Mouse (Mus musculus) testis, postnatal 14 days (tissue): Measurements from ENCODE around the gene Tmem237.

Experiments
- DNase-seq: peaks from one replicate; pipeline ENCODE4 v3.0.0; 2021; ENCODE audit warnings: low spot score

Tmem237 gene

GRCm38 (mm10) chr1:59119720-59120457, at the start of gene Tmem237:
TSS of gene Tmem237 (minus strand) at chr1:59120408.
- DNase-seq = peak; percentile 95

DNA sequence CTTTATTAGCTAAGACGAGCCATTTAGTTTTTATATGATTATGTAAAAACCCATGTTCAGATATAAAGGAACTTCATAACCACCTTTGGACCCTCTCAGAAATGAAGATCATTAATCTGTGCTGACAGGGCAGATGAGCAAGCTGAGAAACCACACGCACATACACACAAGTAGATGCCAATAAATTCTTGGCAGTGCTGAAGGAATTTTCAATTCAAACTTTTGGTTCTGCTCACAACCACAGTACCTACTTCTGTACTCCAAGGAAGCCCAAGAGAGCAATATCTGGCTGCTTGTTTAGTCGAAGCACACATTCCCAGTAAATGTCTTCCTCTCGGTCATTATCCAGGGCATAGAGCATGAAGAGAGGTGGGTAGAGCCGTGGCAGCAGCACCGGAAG, 49.4 kb upstream of the Tmem237 start:
- no peak for DNase-seq

- no peak for DNase-seq
Observed at GRCm38 (mm10) chr1:59168556-59168955, 48.3 kb upstream of the Tmem237 start.

DNA sequence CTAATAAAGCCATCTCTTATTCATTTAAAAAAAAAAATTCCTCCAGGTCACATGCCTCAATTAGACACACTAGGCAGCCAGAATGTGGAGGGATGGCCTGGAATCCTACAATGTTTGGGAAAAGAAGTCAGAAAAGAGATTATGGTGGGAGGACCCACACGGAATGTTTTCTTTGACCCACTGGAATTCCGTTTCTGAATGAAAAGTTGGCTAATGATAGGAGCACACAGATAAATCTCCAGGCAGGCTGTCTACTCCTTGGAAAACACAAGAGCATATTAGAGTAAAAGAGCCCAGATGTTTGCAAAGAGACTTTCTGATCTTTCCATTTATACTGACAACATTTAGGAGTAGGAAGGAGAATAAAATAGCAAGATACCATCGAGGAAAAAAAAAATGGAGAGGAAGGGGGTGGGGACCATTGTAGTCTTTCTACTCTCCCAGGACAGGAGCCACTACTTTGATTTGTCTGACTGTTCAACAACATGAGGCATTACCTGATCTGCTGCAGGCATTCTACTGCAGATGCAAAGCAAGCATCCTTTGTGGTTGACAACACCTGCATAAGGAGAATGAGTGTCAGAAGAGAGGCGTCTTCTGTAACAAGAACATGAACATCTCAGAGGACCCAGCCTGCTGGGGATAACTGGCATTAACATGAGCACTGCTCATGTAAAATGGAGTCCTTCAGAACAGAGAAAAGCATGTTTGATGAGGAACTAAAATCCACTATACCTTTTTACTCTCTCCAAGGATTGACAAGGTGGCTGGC, 47.6 kb upstream of the Tmem237 start:
- no peak for DNase-seq

GRCm38 (mm10) chr1:59166232-59166905, 46.2 kb upstream of the Tmem237 start:
- no peak for DNase-seq

DNA sequence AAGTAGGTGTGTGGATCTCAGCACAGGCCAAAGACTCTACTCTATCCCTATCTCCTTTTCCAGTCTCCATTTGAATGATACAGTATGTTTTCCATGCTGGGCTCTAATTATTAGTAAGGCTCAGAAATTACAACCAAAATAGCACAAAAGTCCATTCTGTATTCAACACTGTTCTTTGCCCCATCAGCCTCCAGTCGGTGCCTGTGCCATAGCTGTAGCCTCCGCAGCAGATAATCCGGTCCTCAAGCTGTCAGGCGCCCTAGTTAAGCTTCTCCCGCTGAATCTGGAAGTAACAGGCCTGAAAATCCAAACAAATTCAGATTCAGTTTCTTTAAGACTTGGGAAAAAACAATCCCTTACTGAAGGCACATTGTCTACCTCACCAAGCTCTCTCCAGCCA, 43.7 kb upstream of the Tmem237 start:
- no peak for DNase-seq

GRCm38 (mm10) chr1:59163030-59163461, 42.8 kb upstream of the Tmem237 start, which contains the start of gene Mpp4:
TSS of gene Mpp4 (minus strand) at chr1:59163389.
- DNase-seq = no peak

- no peak for DNase-seq
Observed at GRCm38 (mm10) chr1:59162309-59163024, 42.3 kb upstream of the Tmem237 start.

DNA sequence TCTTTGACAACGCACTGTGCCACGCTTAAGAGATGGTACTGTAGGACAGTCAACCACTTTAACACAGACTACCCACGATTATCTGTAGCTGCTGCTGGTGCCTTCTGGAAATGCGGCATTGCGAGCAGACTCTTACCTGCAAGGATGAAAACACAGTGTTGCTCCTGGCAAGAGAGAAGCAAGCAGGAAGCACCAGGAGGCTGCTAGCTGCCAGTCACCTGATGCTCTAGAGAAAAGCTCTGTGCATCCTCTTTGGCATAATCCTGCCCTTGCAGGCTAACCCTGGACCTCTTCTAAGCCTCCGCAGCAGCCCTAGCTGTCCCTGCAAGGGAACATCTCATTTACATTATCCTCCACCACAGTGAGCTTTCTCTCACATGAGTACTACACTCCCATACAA, 41.2 kb upstream of the Tmem237 start:
- no peak for DNase-seq

- DNase-seq = no peak
Observed at GRCm38 (mm10) chr1:59160871-59161270, 40.7 kb upstream of the Tmem237 start.

DNA sequence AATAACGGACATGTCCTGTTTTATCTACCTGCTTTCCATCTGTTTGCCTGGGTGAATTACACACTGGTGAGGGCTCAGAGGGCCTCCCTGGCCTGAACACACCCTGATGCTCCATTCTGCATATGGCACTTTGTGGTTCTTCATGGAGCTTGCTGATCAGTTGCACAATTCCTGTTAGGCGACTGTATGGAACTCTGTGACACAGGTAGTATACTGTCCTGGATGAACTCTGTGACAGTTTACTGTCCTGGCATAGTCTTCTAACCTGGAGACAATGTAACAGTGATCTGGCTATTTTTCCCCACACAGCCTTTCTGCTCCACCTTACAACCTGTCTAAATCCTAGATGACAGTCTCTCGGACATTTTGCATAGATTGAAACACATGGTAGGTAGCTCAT, 38.9 kb upstream of the Tmem237 start:
- DNase-seq = no peak

GRCm38 (mm10) chr1:59158498-59158897, 38.3 kb upstream of the Tmem237 start:
- DNase-seq = no peak

GRCm38 (mm10) chr1:59157846-59158245, 37.6 kb upstream of the Tmem237 start:
- DNase-seq = no peak

- DNase-seq = no peak
Observed at GRCm38 (mm10) chr1:59152346-59152745, 32.1 kb upstream of the Tmem237 start.

DNA sequence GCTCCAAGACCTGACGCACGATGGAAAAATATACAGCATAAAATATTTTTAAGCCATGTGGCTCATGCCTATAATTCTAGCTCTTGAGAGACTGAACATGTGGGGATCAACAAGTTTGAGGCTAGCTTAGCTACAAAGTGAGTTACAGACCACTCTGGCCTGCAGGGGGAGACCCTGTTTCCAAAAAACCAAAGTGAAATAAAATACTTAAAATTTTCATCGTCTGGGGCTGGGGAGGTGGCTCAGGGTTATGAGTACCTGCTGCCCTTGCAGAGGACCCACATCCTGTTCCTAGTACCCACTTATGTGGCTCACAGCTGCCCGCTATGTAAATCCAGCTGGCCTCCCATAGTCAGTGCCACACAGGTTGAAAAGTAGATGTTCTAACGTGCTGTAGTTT, 30.3 kb upstream of the Tmem237 start:
- no peak for DNase-seq

DNA sequence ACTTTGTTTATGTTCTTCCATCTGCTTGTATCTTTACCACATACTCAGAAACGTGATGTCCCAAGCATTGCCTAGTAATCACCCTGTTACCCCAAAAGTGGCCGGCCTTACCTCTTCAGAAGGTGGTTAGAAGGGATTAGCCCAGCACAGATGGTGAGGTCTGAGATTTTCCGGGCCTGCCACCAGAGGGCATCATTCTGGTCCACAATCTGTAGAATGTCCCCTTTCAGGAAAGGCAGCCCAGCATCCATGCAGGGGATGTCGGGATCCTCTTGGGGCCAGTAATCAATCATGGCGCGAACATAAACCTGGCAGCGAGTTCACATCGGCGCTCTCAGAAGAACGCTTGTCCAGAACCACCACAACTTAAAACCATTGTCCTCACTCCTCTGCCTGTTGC, 24.3 kb upstream of the Tmem237 start:
- no peak for DNase-seq

- peak; percentile 27 for DNase-seq
Observed at GRCm38 (mm10) chr1:59142809-59143208, 22.6 kb upstream of the Tmem237 start.

- DNase-seq = no peak
Observed at GRCm38 (mm10) chr1:59134419-59134818, 14.2 kb upstream of the Tmem237 start.

- no peak for DNase-seq
Observed at GRCm38 (mm10) chr1:59128879-59129278, 8.7 kb upstream of the Tmem237 start.

- no peak for DNase-seq
Observed at GRCm38 (mm10) chr1:59125558-59125957, 5.3 kb upstream of the Tmem237 start.

GRCm38 (mm10) chr1:59110524-59110923, 9.7 kb downstream of the Tmem237 start:
- no peak for DNase-seq

DNA sequence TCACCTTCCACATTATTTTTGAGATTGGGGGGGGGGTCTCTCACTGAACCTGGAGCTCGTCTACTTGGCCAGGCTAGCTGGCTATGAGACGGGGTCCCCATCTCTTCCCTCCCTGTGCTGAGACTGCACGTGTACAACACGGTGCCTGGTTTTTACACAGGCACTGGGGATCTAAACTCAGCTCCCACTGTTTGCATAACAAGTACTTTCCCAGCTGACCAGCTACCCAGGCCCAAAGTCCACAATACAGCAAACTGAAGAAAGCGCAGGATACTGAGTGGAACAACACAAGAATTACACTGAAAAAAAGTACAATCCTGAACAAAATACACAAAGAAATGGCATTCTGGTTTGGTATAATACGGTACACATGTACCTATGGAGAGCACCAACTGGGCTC, 18.1 kb downstream of the Tmem237 start:
- DNase-seq = no peak
